Mouse (Mus musculus) testis, adult 2 months (tissue): ENCODE results near the gene Stt3a. TPM values are rescaled to one million over a fixed set of nuclear protein-coding genes. Genes with fewer than 3 reads are reported as not detected.

ENCODE experiments used
- H3K27ac ChIP-seq: fragments of 200-500 bp; 2 replicates; pipeline ENCODE4 v1.5.1; 2012; ENCODE audit warnings: low read depth, low read length; ENCODE audit not compliant: control insufficient read depth, insufficient read depth
- H3K27me3 ChIP-seq: fragments of 200-500 bp; 2 replicates; pipeline ENCODE4 v1.6.1; 2012; ENCODE audit warnings: mild to moderate bottlenecking, low read length, moderate library complexity; ENCODE audit not compliant: control insufficient read depth, insufficient read depth
- H3K36me3 ChIP-seq: fragments of 200-500 bp; 2 replicates; pipeline ENCODE4 v1.6.1; 2012; ENCODE audit warnings: mild to moderate bottlenecking, low read length; ENCODE audit not compliant: control insufficient read depth, insufficient read depth
- H3K4me1 ChIP-seq: fragments of 200-500 bp; 2 replicates; pipeline ENCODE4 v1.6.1; 2012; ENCODE audit warnings: low read length; ENCODE audit not compliant: control insufficient read depth, insufficient read depth
- H3K4me3 ChIP-seq: fragments of 200-500 bp; 2 replicates; pipeline ENCODE4 v1.5.1; 2012; ENCODE audit warnings: low read depth, mild to moderate bottlenecking, low read length, moderate library complexity, mixed read lengths; ENCODE audit not compliant: control insufficient read depth
- CTCF ChIP-seq: fragments of 200-500 bp; IDR thresholded peaks from 2 replicates; pipeline ENCODE4 v1.5.1; 2012; ENCODE audit warnings: low read depth, mild to moderate bottlenecking, inconsistent platforms, low read length, moderate library complexity; ENCODE audit not compliant: control insufficient read depth, insufficient read depth, insufficient replicate concordance
- POLR2A ChIP-seq: fragments of 200-500 bp; IDR thresholded peaks from 2 replicates; pipeline ENCODE4 v1.6.1; 2012; ENCODE audit warnings: low read depth, mild to moderate bottlenecking, inconsistent platforms, low read length, moderate library complexity; ENCODE audit not compliant: control insufficient read depth
- polyA plus RNA-seq: library from polyadenylated mRNA; depleted of rRNA; stranded (reverse); fragments of >200 nt; gene quantifications from 2 replicates; pipeline ENCODE4 v1.2.3, GENCODE M21; 2012

Stt3a gene
- polyA plus RNA-seq, 1 experiment: 247 TPM

DNA sequence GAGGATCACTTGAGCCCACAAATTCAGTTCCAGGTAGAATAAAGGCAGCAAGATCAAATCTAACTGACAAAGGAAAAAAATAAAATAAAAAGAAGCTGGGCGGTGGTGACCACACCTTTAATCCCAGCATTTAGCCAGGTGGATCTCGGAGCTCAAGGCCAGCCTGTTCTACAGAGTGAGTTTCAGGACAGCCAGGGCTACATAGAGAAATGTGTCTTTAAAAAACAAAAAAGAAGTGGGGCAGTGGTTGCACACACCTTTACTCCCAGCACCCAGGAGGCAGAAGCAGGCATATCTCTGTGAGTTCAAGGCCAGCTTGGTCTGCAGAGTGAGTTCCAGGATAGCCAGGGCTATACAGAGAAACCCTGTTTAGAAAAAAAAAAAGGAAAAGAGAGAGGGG is 34.5 kb upstream of the Stt3a start:
- no peak overlapping the region for H3K27ac ChIP-seq
- TF ChIP-seq POLR2A (no peak), CTCF (no peak)

DNA sequence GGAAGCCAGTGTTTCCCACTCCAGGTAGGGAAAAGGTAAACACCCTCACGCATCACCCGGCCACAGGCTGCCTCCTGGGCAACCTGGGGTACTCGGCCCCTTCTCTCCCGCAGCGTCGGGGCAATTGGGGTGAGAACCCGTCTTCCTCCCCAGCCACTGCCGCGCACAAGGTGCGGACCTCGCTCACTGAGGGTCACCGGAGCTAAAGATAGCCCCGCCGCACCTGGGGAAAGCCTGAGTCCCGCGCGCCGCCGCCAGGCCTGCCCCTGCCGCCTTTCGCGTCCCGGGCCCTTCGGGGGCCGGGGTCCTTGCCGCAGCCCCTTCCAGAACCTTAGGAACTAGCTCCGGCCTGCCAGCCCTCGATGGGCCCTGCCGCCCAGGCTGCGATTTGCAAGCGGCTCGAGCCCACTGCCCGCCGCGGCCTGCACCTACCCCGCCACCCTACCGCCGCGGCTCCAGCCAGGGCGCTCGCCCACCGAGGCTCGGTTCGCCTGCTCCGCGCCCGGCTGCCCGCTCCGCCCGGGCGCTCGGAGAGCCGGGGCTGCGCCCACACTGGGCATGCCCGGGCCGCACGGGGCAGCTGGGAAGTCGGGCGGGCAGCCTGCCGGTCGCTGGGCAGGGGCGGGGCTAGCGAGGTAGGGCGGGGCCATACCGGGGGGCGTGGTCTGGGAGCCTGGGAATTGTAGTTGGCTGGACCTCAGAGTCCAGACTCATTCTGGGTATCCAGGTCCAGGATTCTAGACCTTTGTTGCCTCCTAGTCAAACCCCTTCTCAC is 29.5 kb upstream of the Stt3a start, which contains the start of gene Ei24:
TSS of gene Ei24 (minus strand) at position 613 of the 775 bp plus-strand sequence.
- H3K27me3 ChIP-seq: no peaks in the 10 kb centered on the region

More for the DNA sequence above, 34.5 kb upstream of the Stt3a start:
- H3K27me3 ChIP-seq: no peaks in the 10 kb centered on the region
- H3K4me3 ChIP-seq: no peak overlapping the region
- no peaks in the 10 kb centered on the region for H3K36me3 ChIP-seq
- H3K4me1 ChIP-seq: no peaks in the 10 kb centered on the region

DNA sequence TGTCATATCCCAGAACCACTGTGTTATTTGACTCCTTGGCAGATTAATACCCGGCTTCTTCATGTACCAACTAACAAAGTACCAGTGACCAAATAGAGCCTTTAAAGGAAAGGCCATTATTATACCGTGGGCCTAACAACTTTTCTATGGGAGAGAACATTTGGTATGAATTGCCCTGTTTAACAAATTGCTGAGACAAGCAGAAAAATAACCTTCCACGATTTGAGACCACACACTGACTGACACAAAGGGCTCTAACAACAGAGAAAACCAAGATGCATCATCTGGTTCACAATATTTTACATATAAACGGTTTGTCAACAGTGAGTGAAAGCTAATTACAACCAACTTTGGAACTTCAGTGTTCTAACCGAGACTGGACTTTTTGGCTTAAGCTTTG is 28.7 kb upstream of the Stt3a start:
- TF ChIP-seq POLR2A (no peak), CTCF (no peak)
- Histone ChIP-seq H3K4me3 (peak overlapping the region; percentile 84; the same call in 1 of the 2 replicates), H3K27ac (no peak overlapping the region; the same call in 1 of the 2 replicates), H3K27me3 (no peaks in the 10 kb centered on the region), H3K4me1 (peaks cover 4% of the 10 kb centered on the region; the same call in 1 of the 2 replicates), H3K36me3 (no peaks in the 10 kb centered on the region)

More for the DNA sequence above, 29.5 kb upstream of the Stt3a start, which contains the start of gene Ei24:
- H3K27ac ChIP-seq: peak within 1 kb of the TSS; percentile 65
- peak within 1 kb of the TSS; percentile 84 for H3K4me3 ChIP-seq
- H3K36me3 ChIP-seq: no peaks in the 10 kb centered on the region
- TF ChIP-seq POLR2A (peak; percentile 75), CTCF (no peak)
- peaks cover 4% of the 10 kb centered on the region; the same call in 1 of the 2 replicates for H3K4me1 ChIP-seq

DNA sequence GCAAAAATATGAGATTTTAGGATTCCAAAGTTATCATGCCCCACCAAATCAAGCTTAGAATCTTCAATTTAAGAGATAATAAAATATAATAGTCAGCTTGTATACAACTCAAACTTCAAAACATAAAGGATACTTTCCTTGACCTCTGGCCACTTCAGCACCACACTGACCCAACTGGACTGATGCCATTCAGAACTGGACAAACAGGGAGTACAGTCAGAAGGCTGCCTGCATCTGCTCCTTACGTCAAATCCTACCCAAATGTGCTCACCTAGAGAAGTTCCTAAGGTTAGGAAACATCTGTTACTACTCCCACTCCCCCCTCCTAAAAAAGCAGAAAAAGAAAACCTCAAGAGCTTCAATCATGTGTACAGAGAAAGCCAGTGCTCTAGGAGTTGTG is 28.1 kb upstream of the Stt3a start:
- TF ChIP-seq POLR2A: no peak
- no peak for TF ChIP-seq CTCF
- Histone ChIP-seq H3K4me3 (no peak overlapping the region), H3K27ac (no peak overlapping the region), H3K4me1 (peaks cover 4% of the 10 kb centered on the region; the same call in 1 of the 2 replicates), H3K36me3 (no peaks in the 10 kb centered on the region), H3K27me3 (no peaks in the 10 kb centered on the region)

DNA sequence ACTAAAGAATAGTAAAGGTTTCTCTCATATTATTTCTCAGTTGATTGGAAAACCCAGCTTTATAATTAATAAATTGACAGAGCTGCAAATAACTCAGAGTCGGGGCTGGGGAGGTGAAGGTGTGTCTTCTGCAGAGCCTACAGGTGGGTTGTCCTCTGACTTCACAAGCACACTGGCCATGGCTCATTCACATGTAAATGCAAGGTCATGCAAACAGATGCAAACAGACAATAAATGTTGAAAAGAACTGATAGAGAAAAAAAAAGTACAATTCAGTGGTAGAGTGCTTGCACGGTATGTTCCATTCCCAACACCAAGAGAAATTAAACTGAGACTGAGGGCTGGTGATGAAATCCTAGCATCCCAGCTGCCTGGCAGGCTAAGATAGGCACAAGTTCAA is 27.0 kb upstream of the Stt3a start:
- H3K36me3 ChIP-seq: no peaks in the 10 kb centered on the region
- no peak overlapping the region for H3K4me3 ChIP-seq
- no peaks in the 10 kb centered on the region for H3K27me3 ChIP-seq
- TF ChIP-seq CTCF (no peak), POLR2A (no peak)
- no peak overlapping the region for H3K27ac ChIP-seq
- peaks cover 4% of the 10 kb centered on the region; the same call in 1 of the 2 replicates for H3K4me1 ChIP-seq

DNA sequence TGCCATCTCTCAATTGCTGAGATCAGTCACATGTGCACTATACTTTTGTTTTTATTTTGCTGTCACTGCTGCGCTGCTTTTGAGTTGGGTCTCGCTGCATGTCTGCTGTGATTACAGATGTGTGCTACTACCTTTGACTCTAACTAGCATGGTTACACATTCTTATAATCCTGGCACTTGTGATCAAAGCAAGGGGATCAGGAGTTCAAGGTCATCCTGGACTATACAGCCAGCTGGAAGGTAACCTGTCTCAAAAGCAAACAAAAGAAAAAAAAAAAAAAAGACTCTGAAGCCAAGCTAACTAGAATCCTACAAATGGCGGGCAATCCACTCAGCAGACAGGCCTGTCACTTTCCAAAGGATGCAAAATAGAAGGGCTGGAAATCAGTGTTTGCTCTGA is 24.7 kb upstream of the Stt3a start:
- peaks cover 4% of the 10 kb centered on the region; the same call in 1 of the 2 replicates for H3K4me1 ChIP-seq
- H3K4me3 ChIP-seq: no peak overlapping the region
- no peaks in the 10 kb centered on the region for H3K36me3 ChIP-seq
- no peaks in the 10 kb centered on the region for H3K27me3 ChIP-seq
- TF ChIP-seq CTCF (no peak), POLR2A (no peak)
- H3K27ac ChIP-seq: no peak overlapping the region

DNA sequence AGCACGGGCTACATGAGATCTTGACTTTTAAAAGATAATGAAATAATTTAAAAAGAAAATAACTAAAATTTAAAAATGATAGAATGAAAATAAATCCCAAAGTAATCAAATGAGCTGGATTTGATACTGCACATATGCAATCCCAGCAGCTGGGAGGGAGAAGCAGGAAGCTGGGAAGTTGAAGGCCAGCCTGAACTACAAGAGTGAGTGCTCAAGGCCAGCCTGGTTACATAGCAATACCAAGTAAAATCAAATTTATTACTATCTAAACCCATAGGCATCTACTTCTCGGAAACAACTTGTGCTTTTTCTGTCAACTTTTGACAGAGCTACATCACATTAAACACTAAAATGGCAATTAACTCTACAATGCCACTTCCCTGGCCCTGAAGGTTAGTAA is 16.4 kb upstream of the Stt3a start:
- no peaks in the 10 kb centered on the region for H3K4me1 ChIP-seq
- no peak overlapping the region for H3K27ac ChIP-seq
- no peaks in the 10 kb centered on the region for H3K27me3 ChIP-seq
- H3K4me3 ChIP-seq: no peak overlapping the region
- TF ChIP-seq CTCF (no peak), POLR2A (no peak)
- H3K36me3 ChIP-seq: no peaks in the 10 kb centered on the region
